Mouse (Mus musculus) E14TG2a.4 (cell line): Measurements from ENCODE around the gene Ndel1.
"Not testable (repeated sequence)": the region's sequence is repeated elsewhere in the genome, so short reads cannot be mapped to it uniquely, and the experiment has no call there.

ENCODE experiments used
- H3K27me3 ChIP-seq: 2 replicates; pipeline ENCODE4 v1.6.1; 2014; ENCODE audit warnings: low read length, control low read depth; ENCODE audit not compliant: insufficient read depth
- H3K36me3 ChIP-seq: 2 replicates; pipeline ENCODE4 v1.6.1; 2014; ENCODE audit warnings: low read length, control low read depth; ENCODE audit not compliant: insufficient read depth
- H3K4me1 ChIP-seq: replicated peaks from 2 replicates; pipeline ENCODE4 v1.6.1; 2014; ENCODE audit warnings: low read depth, low read length, control low read depth
- H3K4me3 ChIP-seq: replicated peaks from 2 replicates; pipeline ENCODE4 v1.5.1; 2014; ENCODE audit warnings: mild to moderate bottlenecking, low read length
- H3K9me3 ChIP-seq: 2 replicates; pipeline ENCODE4 v1.6.1; 2014; ENCODE audit warnings: low read length, control low read depth
- CTCF ChIP-seq: conservative IDR thresholded peaks from 2 replicates; pipeline ENCODE4 v1.5.1; 2014; ENCODE audit warnings: low read length
- NANOG ChIP-seq: IDR thresholded peaks from 2 replicates; pipeline ENCODE4 v1.6.1; 2014; ENCODE audit warnings: borderline replicate concordance, low read length, mixed read lengths
- POU5F1 ChIP-seq: IDR thresholded peaks from 2 replicates; pipeline ENCODE4 v1.6.1; 2014; ENCODE audit warnings: low read length, borderline replicate concordance

Gene Ndel1

GRCm38 (mm10) chr11:68851644-68852485 lies 19.8 kb downstream of the Ndel1 start:
- Histone ChIP-seq H3K4me3 (peak overlapping the region; percentile 99), H3K36me3 (peaks cover 6% of the 10 kb centered on the region; the same call in 1 of the 2 replicates), H3K9me3 (no peaks in the 10 kb centered on the region), H3K4me1 (peaks cover 44% of the 10 kb centered on the region), H3K27me3 (no peaks in the 10 kb centered on the region)
- TF ChIP-seq NANOG, result no peak
- TF ChIP-seq POU5F1, result no peak
- no peak for TF ChIP-seq CTCF

GRCm38 (mm10) chr11:68850862-68851261 lies 20.8 kb downstream of the Ndel1 start:
- Histone ChIP-seq H3K36me3 (peaks cover 6% of the 10 kb centered on the region; the same call in 1 of the 2 replicates), H3K27me3 (no peaks in the 10 kb centered on the region), H3K4me3 (no peak overlapping the region), H3K9me3 (no peaks in the 10 kb centered on the region), H3K4me1 (peaks cover 42% of the 10 kb centered on the region)
- no peak for TF ChIP-seq CTCF
- TF ChIP-seq POU5F1, result no peak
- no peak for TF ChIP-seq NANOG

DNA sequence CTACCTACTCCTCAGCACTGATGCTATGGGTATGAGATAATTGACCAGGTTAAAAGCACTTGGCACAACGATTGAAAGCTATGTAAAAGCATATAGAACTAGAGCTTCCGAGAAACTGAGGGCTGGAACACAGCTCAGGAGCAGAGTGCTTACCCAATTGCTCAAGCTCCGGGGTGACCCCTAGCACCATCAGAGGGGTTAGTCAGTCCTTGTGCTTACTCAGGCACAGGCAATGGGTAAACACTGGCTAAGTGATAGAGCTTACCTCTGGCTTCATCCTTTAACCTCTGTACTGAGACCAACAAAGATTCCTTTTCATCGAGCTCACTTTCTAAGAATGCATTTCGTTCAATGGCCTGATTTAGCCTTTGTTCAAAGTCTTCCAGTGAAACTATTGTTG lies 32.1 kb downstream of the Ndel1 start:
- Histone ChIP-seq H3K36me3 (peaks cover 60% of the 10 kb centered on the region), H3K4me3 (no peak overlapping the region), H3K9me3 (no peaks in the 10 kb centered on the region), H3K27me3 (no peaks in the 10 kb centered on the region), H3K4me1 (no peaks in the 10 kb centered on the region; the same call in none of the 2 replicates)
- no peak for TF ChIP-seq NANOG

GRCm38 (mm10) chr11:68835034-68835433 lies 36.6 kb downstream of the Ndel1 start:
- Histone ChIP-seq H3K4me3 (no peak overlapping the region), H3K36me3 (peaks cover 74% of the 10 kb centered on the region)
- no peak for TF ChIP-seq POU5F1
- TF ChIP-seq CTCF, result no peak
- no peak for TF ChIP-seq NANOG

DNA sequence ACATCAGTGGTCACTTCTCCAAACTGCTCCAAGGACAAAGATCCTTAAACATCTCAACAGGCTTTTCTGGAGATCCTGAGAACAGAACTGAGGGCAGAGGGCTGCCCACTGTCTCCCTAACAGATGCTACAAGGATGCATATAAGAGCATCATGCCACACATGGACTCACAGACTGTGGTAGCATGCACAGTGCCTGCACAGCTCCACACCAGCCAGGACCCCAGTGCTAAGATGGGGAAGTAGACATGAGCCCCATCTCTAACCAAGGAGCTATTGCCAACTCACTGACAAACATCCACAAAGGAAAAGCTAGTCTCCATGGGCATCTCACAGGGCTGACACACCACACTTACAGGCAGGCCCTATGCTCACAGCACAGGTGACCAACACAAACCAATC lies 38.1 kb downstream of the Ndel1 start:
- Histone ChIP-seq H3K36me3 (peaks cover 74% of the 10 kb centered on the region), H3K27me3 (no peaks in the 10 kb centered on the region), H3K4me1 (no peaks in the 10 kb centered on the region; the same call in 1 of the 2 replicates), H3K4me3 (no peak overlapping the region), H3K9me3 (no peaks in the 10 kb centered on the region)
- TF ChIP-seq POU5F1 (no peak), CTCF (no peak), NANOG (no peak)

More at GRCm38 (mm10) chr11:68835034-68835433, 36.6 kb downstream of the Ndel1 start:
- no peaks in the 10 kb centered on the region for H3K9me3 ChIP-seq
- H3K4me1 ChIP-seq, result no peaks in the 10 kb centered on the region; the same call in none of the 2 replicates
- no peaks in the 10 kb centered on the region for H3K27me3 ChIP-seq

DNA sequence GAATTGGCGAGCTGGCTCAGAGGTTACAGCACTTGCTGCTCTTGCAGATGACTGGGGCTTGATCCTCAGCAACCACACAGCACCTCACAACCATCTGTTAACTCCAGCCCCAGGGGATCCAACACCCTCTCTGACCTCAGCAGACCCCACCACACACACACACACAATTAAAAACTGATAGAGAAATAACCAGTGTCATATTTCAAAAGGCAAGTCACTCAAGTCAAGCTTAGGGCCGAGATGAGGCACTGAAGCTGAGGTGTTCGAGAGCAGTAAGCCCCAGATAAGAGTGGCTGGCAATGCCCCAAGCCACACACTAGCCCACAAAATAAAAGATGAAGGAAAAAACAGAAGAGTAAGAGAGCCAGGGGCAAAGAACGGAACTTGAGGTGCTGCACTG lies 38.9 kb downstream of the Ndel1 start:
- Histone ChIP-seq H3K4me3 (no peak overlapping the region), H3K4me1 (no peaks in the 10 kb centered on the region; the same call in 1 of the 2 replicates), H3K9me3 (no peaks in the 10 kb centered on the region), H3K36me3 (peaks cover 79% of the 10 kb centered on the region), H3K27me3 (no peaks in the 10 kb centered on the region)
- TF ChIP-seq CTCF, result no peak
- no peak for TF ChIP-seq NANOG
- no peak for TF ChIP-seq POU5F1

GRCm38 (mm10) chr11:68831580-68831979 lies 40.1 kb downstream of the Ndel1 start:
- H3K27me3 ChIP-seq, H3K4me3 ChIP-seq, H3K4me1 ChIP-seq, H3K9me3 ChIP-seq: not testable (repeated sequence)
- peaks cover 89% of the 10 kb centered on the region for H3K36me3 ChIP-seq

DNA sequence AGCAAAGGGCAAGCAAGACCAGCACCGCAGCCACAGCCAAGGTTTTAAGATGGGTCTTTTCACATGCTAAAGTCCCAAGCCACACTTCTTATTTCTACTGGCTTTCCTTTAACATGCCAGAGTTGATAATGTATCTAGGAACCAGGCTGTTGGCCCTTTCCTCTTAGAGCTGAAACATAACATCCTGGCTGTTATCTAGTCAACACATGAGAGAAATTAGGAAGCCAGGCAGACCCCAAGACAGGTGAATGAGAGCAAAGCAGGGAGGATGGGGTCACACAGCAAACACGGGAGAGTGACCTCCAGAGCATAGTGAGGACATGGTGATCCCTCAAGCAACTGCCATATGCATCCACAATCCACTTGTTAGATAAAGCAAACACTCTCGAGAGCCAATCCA lies 44.9 kb downstream of the Ndel1 start:
- H3K36me3 ChIP-seq, result peaks cover 84% of the 10 kb centered on the region
- peaks cover 23% of the 10 kb centered on the region for H3K4me1 ChIP-seq
- TF ChIP-seq CTCF, result no peak
- TF ChIP-seq NANOG, result no peak
- no peak for TF ChIP-seq POU5F1
- H3K27me3 ChIP-seq, result no peaks in the 10 kb centered on the region
- H3K4me3 ChIP-seq, result no peak overlapping the region
- H3K9me3 ChIP-seq, result no peaks in the 10 kb centered on the region

- no peak overlapping the region for H3K4me3 ChIP-seq
- H3K9me3 ChIP-seq, result no peaks in the 10 kb centered on the region
- H3K27me3 ChIP-seq, result no peaks in the 10 kb centered on the region
- H3K36me3 ChIP-seq, result peaks cover 88% of the 10 kb centered on the region
- TF ChIP-seq CTCF (no peak), NANOG (no peak), POU5F1 (no peak)
- H3K4me1 ChIP-seq, result peaks cover 22% of the 10 kb centered on the region
Measured at GRCm38 (mm10) chr11:68822326-68822725, 49.3 kb downstream of the Ndel1 start.
